Mouse (Mus musculus): ENCODE data around the gene Xab2. TPM values are rescaled to one million over a fixed set of nuclear protein-coding genes. Genes with fewer than 3 reads are reported as not detected.

Gene Xab2
- total and polyA plus RNA-seq, 2 experiments from 2014 or later, result 37.3 to 48.4 TPM

- H3K27me3 ChIP-seq (ENCODE audit: insufficient read depth, low read length), result no peaks in the 10 kb centered on the region
- WGBS, result 22% methylated on average over 8 of the region's 8 CpGs
- peaks cover 6% of the 10 kb centered on the region for H3K36me3 ChIP-seq (ENCODE audit: insufficient read depth)
- DNase-seq, result no peak
- H3K9ac ChIP-seq, result peak overlapping the region; percentile 44; the same call in 1 of the 2 replicates
- H3K27ac ChIP-seq (ENCODE audit: low read depth, low read length), result no peak overlapping the region
- peaks cover 7% of the 10 kb centered on the region; the same call in 1 of the 2 replicates for H3K4me1 ChIP-seq (ENCODE audit: insufficient read depth)
- H3K4me3 ChIP-seq (ENCODE audit: low read depth, low read length), result peak overlapping the region; percentile 50
- peak overlapping the region; percentile 64 for H3K4me2 ChIP-seq (ENCODE audit: low read depth)
- no peak for TF ChIP-seq CTCF (IDR thresholded peaks at IDR 0.05; ENCODE audit: low read depth)
- no peak for ATAC-seq
- H3K9me3 ChIP-seq (ENCODE audit: low read length), result no peaks in the 10 kb centered on the region
Observed at GRCm38 (mm10) chr8:3631478-3631875, 10.4 kb upstream of the Xab2 start.

GRCm38 (mm10) chr8:3630647-3631477 lies 9.7 kb upstream of the Xab2 start, which contains the start of gene Stxbp2:
Gene Stxbp2 (plus strand): TSS chr8:3630955.
- 6% methylated on average over 47 of the region's 47 CpGs for WGBS
- H3K27ac ChIP-seq (ENCODE audit: low read depth, low read length), result peak within 1 kb of the TSS; percentile 29; the same call in 1 of the 2 replicates
- ATAC-seq (peak; percentile 93), DNase-seq (peak; percentile 83)
- no peaks in the 10 kb centered on the region for H3K9me3 ChIP-seq (ENCODE audit: low read length)
- peaks cover 6% of the 10 kb centered on the region for H3K36me3 ChIP-seq (ENCODE audit: insufficient read depth)
- peak within 1 kb of the TSS; percentile 64 for H3K4me2 ChIP-seq (ENCODE audit: low read depth)
- no peaks in the 10 kb centered on the region for H3K27me3 ChIP-seq (ENCODE audit: insufficient read depth, low read length)
- peaks cover 7% of the 10 kb centered on the region; the same call in 1 of the 2 replicates for H3K4me1 ChIP-seq (ENCODE audit: insufficient read depth)
- H3K9ac ChIP-seq, result peak within 1 kb of the TSS; percentile 44
- peak within 1 kb of the TSS; percentile 50 for H3K4me3 ChIP-seq (ENCODE audit: low read depth, low read length)
- TF ChIP-seq CTCF (IDR thresholded peaks at IDR 0.05; ENCODE audit: low read depth), result peak; percentile 16; the same call in 1 of the 2 replicates

GRCm38 (mm10) chr8:3628014-3628413 lies 6.9 kb upstream of the Xab2 start:
- Histone ChIP-seq H3K9me3 (ENCODE audit: low read length) (no peaks in the 10 kb centered on the region), H3K27ac (ENCODE audit: low read depth, low read length) (no peak overlapping the region), H3K36me3 (ENCODE audit: insufficient read depth) (no peaks in the 10 kb centered on the region), H3K27me3 (ENCODE audit: insufficient read depth, low read length) (no peaks in the 10 kb centered on the region), H3K4me3 (ENCODE audit: low read depth, low read length) (no peak overlapping the region), H3K9ac (no peak overlapping the region), H3K4me2 (ENCODE audit: low read depth) (no peak overlapping the region), H3K4me1 (ENCODE audit: insufficient read depth) (peaks cover 7% of the 10 kb centered on the region; the same call in 1 of the 2 replicates)
- WGBS, result 30% methylated on average over 5 of the region's 5 CpGs
- DNase-seq (peak; percentile 36), ATAC-seq (peak; percentile 34; the same call in 1 of the 2 replicates)
- peak; percentile 66 for TF ChIP-seq CTCF (IDR thresholded peaks at IDR 0.05; ENCODE audit: low read depth)

GRCm38 (mm10) chr8:3626971-3627370 lies 5.9 kb upstream of the Xab2 start:
- Histone ChIP-seq H3K4me2 (ENCODE audit: low read depth) (no peak overlapping the region), H3K9me3 (ENCODE audit: low read length) (no peaks in the 10 kb centered on the region), H3K4me1 (ENCODE audit: insufficient read depth) (peaks cover 10% of the 10 kb centered on the region; the same call in 1 of the 2 replicates), H3K36me3 (ENCODE audit: insufficient read depth) (no peaks in the 10 kb centered on the region), H3K9ac (no peak overlapping the region), H3K27me3 (ENCODE audit: insufficient read depth, low read length) (no peaks in the 10 kb centered on the region), H3K27ac (ENCODE audit: low read depth, low read length) (no peak overlapping the region), H3K4me3 (ENCODE audit: low read depth, low read length) (no peak overlapping the region)
- ATAC-seq, result no peak
- DNase-seq, result no peak
- TF ChIP-seq CTCF (IDR thresholded peaks at IDR 0.05; ENCODE audit: low read depth), result no peak
- WGBS, result 63% methylated on average over 5 of the region's 5 CpGs

DNA sequence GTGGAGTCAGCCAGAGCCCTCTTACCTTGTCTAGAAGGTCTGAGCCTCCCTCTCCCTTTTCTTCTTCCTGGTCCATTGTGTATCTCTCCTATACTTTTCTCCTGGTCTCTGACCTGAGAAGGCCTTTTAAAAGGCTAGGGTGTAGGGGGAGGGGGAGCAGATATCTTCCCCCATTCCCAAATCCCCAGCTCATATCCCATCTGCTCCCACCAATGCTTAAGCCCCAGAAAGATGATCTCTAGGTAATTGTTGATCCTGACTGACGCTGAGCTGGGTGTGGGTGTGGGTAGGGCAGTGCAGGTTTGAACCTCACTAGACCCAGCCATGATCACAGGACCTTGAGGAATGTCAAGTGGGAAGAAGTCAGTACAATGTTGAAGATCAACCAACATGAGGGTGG lies 4.3 kb upstream of the Xab2 start, which contains the start of gene Pcp2:
TSS of gene Pcp2 (minus strand) at position 101 of the 400 bp plus-strand sequence.
- Histone ChIP-seq H3K4me2 (ENCODE audit: low read depth) (no peak within 1 kb of the TSS), H3K9ac (no peak within 1 kb of the TSS), H3K4me1 (ENCODE audit: insufficient read depth) (peaks cover 8% of the 10 kb centered on the region), H3K27me3 (ENCODE audit: insufficient read depth, low read length) (no peaks in the 10 kb centered on the region), H3K4me3 (ENCODE audit: low read depth, low read length) (no peak within 1 kb of the TSS), H3K27ac (ENCODE audit: low read depth, low read length) (no peak within 1 kb of the TSS), H3K9me3 (ENCODE audit: low read length) (no peaks in the 10 kb centered on the region), H3K36me3 (ENCODE audit: insufficient read depth) (no peaks in the 10 kb centered on the region)
- WGBS, result 75% methylated on average over 1 of the region's 1 CpGs
- no peak for TF ChIP-seq CTCF (IDR thresholded peaks at IDR 0.05; ENCODE audit: low read depth)
- no peak for DNase-seq
- ATAC-seq, result no peak

- H3K36me3 ChIP-seq (ENCODE audit: insufficient read depth), result peaks cover 9% of the 10 kb centered on the region
- H3K4me2 ChIP-seq (ENCODE audit: low read depth), result peak overlapping the region; percentile 68
- peak overlapping the region; percentile 99 for H3K4me3 ChIP-seq (ENCODE audit: low read depth, low read length)
- H3K27ac ChIP-seq (ENCODE audit: low read depth, low read length), result no peak overlapping the region
- no peaks in the 10 kb centered on the region for H3K27me3 ChIP-seq (ENCODE audit: insufficient read depth, low read length)
- TF ChIP-seq CTCF (IDR thresholded peaks at IDR 0.05; ENCODE audit: low read depth), result no peak
- DNase-seq (no peak), ATAC-seq (no peak)
- WGBS, result 70% methylated on average over 8 of the region's 8 CpGs
- no peak overlapping the region for H3K9ac ChIP-seq
- no peaks in the 10 kb centered on the region for H3K9me3 ChIP-seq (ENCODE audit: low read length)
- H3K4me1 ChIP-seq (ENCODE audit: insufficient read depth), result peaks cover 13% of the 10 kb centered on the region
Observed at GRCm38 (mm10) chr8:3622119-3622518, 1.0 kb upstream of the Xab2 start.

DNA sequence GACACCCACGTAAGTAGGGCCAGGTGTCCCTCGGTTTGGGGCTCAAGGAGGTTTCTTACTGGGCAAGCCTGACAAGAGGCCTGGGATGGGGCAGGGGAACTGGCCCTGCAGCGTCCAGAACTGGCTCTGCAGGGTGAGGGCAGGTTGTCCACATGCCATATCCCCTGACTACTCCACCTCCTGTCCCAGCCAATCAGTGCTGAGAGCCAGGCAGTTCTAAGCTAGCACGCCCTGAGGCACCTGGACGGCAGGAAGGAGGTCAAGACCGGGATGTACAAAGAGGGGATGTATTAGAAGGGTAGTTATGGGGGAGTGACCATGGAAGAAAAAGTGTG lies 11.3 kb downstream of the Xab2 start:
- H3K27ac ChIP-seq (ENCODE audit: low read depth, low read length), result no peak overlapping the region
- H3K36me3 ChIP-seq (ENCODE audit: insufficient read depth), result peaks cover 95% of the 10 kb centered on the region
- ATAC-seq (no peak), DNase-seq (no peak)
- H3K4me1 ChIP-seq (ENCODE audit: insufficient read depth), result no peaks in the 10 kb centered on the region
- whole genome bisulfite sequencing, result 86% methylated on average over 6 of the region's 6 CpGs
- no peaks in the 10 kb centered on the region for H3K27me3 ChIP-seq (ENCODE audit: insufficient read depth, low read length)
- H3K4me2 ChIP-seq (ENCODE audit: low read depth), result no peak overlapping the region
- no peaks in the 10 kb centered on the region for H3K9me3 ChIP-seq (ENCODE audit: low read length)
- no peak overlapping the region for H3K9ac ChIP-seq
- no peak for TF ChIP-seq CTCF (IDR thresholded peaks at IDR 0.05; ENCODE audit: low read depth)
- no peak overlapping the region for H3K4me3 ChIP-seq (ENCODE audit: low read depth, low read length)
